Mouse (Mus musculus) MEL (cell line): ENCODE data around the gene Kif3b. TPM values are rescaled to one million over a fixed set of nuclear protein-coding genes. Genes with fewer than 3 reads are reported as not detected.
"Not testable (repeated sequence)": the region's sequence is repeated elsewhere in the genome, so short reads cannot be mapped to it uniquely, and the experiment has no call there.

Experiments used
- DNase-seq: peaks from one replicate; pipeline ENCODE4 v3.0.0; 2011; ENCODE audit warnings: low read depth, low spot score
- H3K27ac ChIP-seq: 2 replicates; pipeline ENCODE4 v1.5.1; 2012; ENCODE audit warnings: low read depth, mild to moderate bottlenecking, control low read depth, low read length, moderate library complexity; ENCODE audit not compliant: control insufficient read depth
- H3K27me3 ChIP-seq, 2 experiments: fragments of 150-350 bp in 1 of 2; sonication (generic) in 1 of 2; 2 replicates each; pipeline ENCODE4 v1.6.1; 2012; ENCODE audit warnings: low read length in 2 of 2, mild to moderate bottlenecking in 2 of 2, improper control_type of control experiment in 1 of 2, moderate library complexity in 1 of 2; ENCODE audit not compliant: insufficient read depth in 2 of 2, control insufficient read depth in 1 of 2
- H3K36me3 ChIP-seq, 2 experiments: 2 replicates each; pipeline ENCODE4 v1.6.1; 2012 to 2014; ENCODE audit warnings: low read length in 2 of 2, improper control_type of control experiment in 1 of 2, inconsistent platforms in 1 of 2, mild to moderate bottlenecking in 1 of 2; ENCODE audit not compliant: insufficient read depth in 2 of 2, control insufficient read depth in 1 of 2
- H3K4me1 ChIP-seq, 2 experiments: fragments of 150-350 bp in 1 of 2; sonication (generic) in 1 of 2; 2 replicates each; pipeline ENCODE4 v1.6.1; 2012; ENCODE audit warnings: low read length in 2 of 2, improper control_type of control experiment in 1 of 2, mild to moderate bottlenecking in 1 of 2; ENCODE audit not compliant: insufficient read depth in 2 of 2, control insufficient read depth in 1 of 2
- H3K4me3 ChIP-seq, 2 experiments: fragments of 150-350 bp in 1 of 2; sonication (generic) in 1 of 2; 2 replicates each; pipeline ENCODE4 v1.5.1; 2012; ENCODE audit warnings: low read depth in 2 of 2, low read length in 2 of 2, mild to moderate bottlenecking in 2 of 2, moderate library complexity in 2 of 2, control low read depth in 1 of 2, improper control_type of control experiment in 1 of 2; ENCODE audit not compliant: control insufficient read depth in 1 of 2, insufficient read depth in 1 of 2
- H3K79me2 ChIP-seq: 2 replicates; pipeline ENCODE4 v1.6.1; 2012; ENCODE audit warnings: mild to moderate bottlenecking, low read length, moderate library complexity; ENCODE audit not compliant: control insufficient read depth, poor library complexity, insufficient read depth
- H3K9ac ChIP-seq: 2 replicates; pipeline ENCODE4 v1.6.1; 2012; ENCODE audit warnings: low read depth, mild to moderate bottlenecking, control low read depth, low read length, moderate library complexity; ENCODE audit not compliant: control insufficient read depth, poor library complexity, severe bottlenecking
- H3K9me3 ChIP-seq: fragments of 150-350 bp; sonication (generic); replicated peaks from 2 replicates; pipeline ENCODE4 v1.6.1; 2012; ENCODE audit warnings: mild to moderate bottlenecking, low read length, improper control_type of control experiment, moderate library complexity; ENCODE audit not compliant: insufficient read depth
- CHD1 ChIP-seq: IDR thresholded peaks from 2 replicates; pipeline ENCODE4 v1.6.1; 2012; ENCODE audit warnings: low read depth, mild to moderate bottlenecking, inconsistent platforms, low read length, improper control_type of control experiment
- CHD2 ChIP-seq: IDR thresholded peaks from 2 replicates; pipeline ENCODE4 v1.6.1; 2011; ENCODE audit warnings: low read length, improper control_type of control experiment
- CTCF ChIP-seq, 3 experiments: IDR thresholded peaks in 2 of 3; conservative IDR thresholded peaks in 1 of 3; 2 replicates each; pipeline ENCODE4 v1.5.1; 2011 to 2012; ENCODE audit warnings: low read length in 3 of 3, low read depth in 2 of 3, mild to moderate bottlenecking in 2 of 3, improper control_type of control experiment in 1 of 3, inconsistent platforms in 1 of 3, mixed read lengths in 1 of 3, moderate library complexity in 1 of 3; ENCODE audit not compliant: control insufficient read depth in 1 of 3, insufficient read depth in 1 of 3, poor library complexity in 1 of 3, severe bottlenecking in 1 of 3
- E2F4 ChIP-seq: IDR thresholded peaks from 2 replicates; pipeline ENCODE4 v1.6.1; 2011; ENCODE audit warnings: low read depth, low read length, improper control_type of control experiment, borderline replicate concordance
- EP300 ChIP-seq, 2 experiments: IDR thresholded peaks; 2 replicates each; pipeline ENCODE4 v1.6.1; 2011; ENCODE audit warnings: improper control_type of control experiment in 2 of 2, low read length in 2 of 2, low read depth in 1 of 2, mild to moderate bottlenecking in 1 of 2
- ETS1 ChIP-seq: IDR thresholded peaks from 2 replicates; pipeline ENCODE4 v1.6.1; 2012; ENCODE audit warnings: low read depth, mild to moderate bottlenecking, inconsistent platforms, low read length, improper control_type of control experiment, moderate library complexity
- GABPA ChIP-seq: IDR thresholded peaks from 2 replicates; pipeline ENCODE4 v1.6.1; 2012; ENCODE audit warnings: low read depth, mild to moderate bottlenecking, inconsistent platforms, low read length, improper control_type of control experiment, moderate library complexity
- KAT2A ChIP-seq: conservative IDR thresholded peaks from 2 replicates; pipeline ENCODE4 v1.6.1; 2012; ENCODE audit warnings: low read depth, low read length, improper control_type of control experiment, inconsistent platforms
- MAFK ChIP-seq: IDR thresholded peaks from 2 replicates; pipeline ENCODE4 v1.6.1; 2011; ENCODE audit warnings: low read depth, mild to moderate bottlenecking, low read length, improper control_type of control experiment, borderline replicate concordance
- MAX ChIP-seq: IDR thresholded peaks from 2 replicates; pipeline ENCODE4 v1.6.1; 2011; ENCODE audit warnings: low read length, improper control_type of control experiment
- MXI1 ChIP-seq: IDR thresholded peaks from 2 replicates; pipeline ENCODE4 v1.6.1; 2011; ENCODE audit warnings: mild to moderate bottlenecking, low read depth, low read length, improper control_type of control experiment
- MYB ChIP-seq: IDR thresholded peaks from 2 replicates; pipeline ENCODE4 v1.6.1; 2011; ENCODE audit warnings: mild to moderate bottlenecking, low read depth, low read length, improper control_type of control experiment
- POLR2A ChIP-seq, 2 experiments: IDR thresholded peaks; 2 replicates each; pipeline ENCODE4 v1.6.1; 2011 to 2012; ENCODE audit warnings: low read length in 2 of 2, mild to moderate bottlenecking in 2 of 2, control low read depth in 1 of 2, improper control_type of control experiment in 1 of 2, low read depth in 1 of 2, moderate library complexity in 1 of 2; ENCODE audit not compliant: control insufficient read depth in 1 of 2, insufficient read depth in 1 of 2, poor library complexity in 1 of 2
- POLR2AphosphoS5 ChIP-seq: IDR thresholded peaks from 2 replicates; pipeline ENCODE4 v1.6.1; 2012; ENCODE audit warnings: low read depth, borderline replicate concordance, mild to moderate bottlenecking, inconsistent platforms, low read length, moderate library complexity, mixed read lengths
- SIN3A ChIP-seq: IDR thresholded peaks from 2 replicates; pipeline ENCODE4 v1.6.1; 2012; ENCODE audit warnings: low read length, improper control_type of control experiment, inconsistent platforms
- TAL1 ChIP-seq: IDR thresholded peaks from 2 replicates; pipeline ENCODE4 v1.6.1; 2012; ENCODE audit warnings: mild to moderate bottlenecking, inconsistent platforms, low read length, moderate library complexity, mixed read lengths
- TBP ChIP-seq: IDR thresholded peaks from 2 replicates; pipeline ENCODE4 v1.8.0; 2011; ENCODE audit warnings: low read depth, low read length, improper control_type of control experiment
- TCF12 ChIP-seq: IDR thresholded peaks from 2 replicates; pipeline ENCODE4 v1.6.1; 2014; ENCODE audit warnings: low read depth, mild to moderate bottlenecking, inconsistent platforms, low read length, improper control_type of control experiment, moderate library complexity
- USF1 ChIP-seq: IDR thresholded peaks from 2 replicates; pipeline ENCODE4 v1.6.1; 2014; ENCODE audit warnings: low read depth, mild to moderate bottlenecking, inconsistent platforms, low read length, improper control_type of control experiment, moderate library complexity
- ZKSCAN1 ChIP-seq: IDR thresholded peaks from 2 replicates; pipeline ENCODE4 v1.6.1; 2012; ENCODE audit warnings: low read depth, mild to moderate bottlenecking, inconsistent platforms, low read length, improper control_type of control experiment, moderate library complexity
- ZMIZ1 ChIP-seq: IDR thresholded peaks from 2 replicates; pipeline ENCODE4 v1.6.1; 2012; ENCODE audit warnings: low read depth, mild to moderate bottlenecking, inconsistent platforms, low read length, improper control_type of control experiment, moderate library complexity
- ZNF384 ChIP-seq: IDR thresholded peaks from 2 replicates; pipeline ENCODE4 v1.6.1; 2012; ENCODE audit warnings: low read depth, mild to moderate bottlenecking, inconsistent platforms, low read length, improper control_type of control experiment
- polyA plus RNA-seq, 2 experiments: library from polyadenylated mRNA; stranded (reverse) in 1 of 2; unstranded in 1 of 2; fragments of >175 nt in 1 of 2; fragments of >200 nt in 1 of 2; gene quantifications; 2 replicates each; pipeline versions ENCODE4 v1.2.1 to v1.2.4; 2012; ENCODE audit warnings: low replicate concordance in 2 of 2, low read depth in 1 of 2; ENCODE audit not compliant: insufficient read length in 2 of 2, insufficient read depth in 1 of 2, missing spikeins in 1 of 2
- total RNA-seq: library from RNA; depleted of rRNA; stranded (reverse); fragments of 300-350 nt; gene quantifications from 2 replicates; pipeline ENCODE4 v1.2.3, GENCODE M21; 2012

The Kif3b gene
- total and polyA plus RNA-seq, 3 experiments, result 11.0 to 34.2 (median 17.9) TPM

DNA sequence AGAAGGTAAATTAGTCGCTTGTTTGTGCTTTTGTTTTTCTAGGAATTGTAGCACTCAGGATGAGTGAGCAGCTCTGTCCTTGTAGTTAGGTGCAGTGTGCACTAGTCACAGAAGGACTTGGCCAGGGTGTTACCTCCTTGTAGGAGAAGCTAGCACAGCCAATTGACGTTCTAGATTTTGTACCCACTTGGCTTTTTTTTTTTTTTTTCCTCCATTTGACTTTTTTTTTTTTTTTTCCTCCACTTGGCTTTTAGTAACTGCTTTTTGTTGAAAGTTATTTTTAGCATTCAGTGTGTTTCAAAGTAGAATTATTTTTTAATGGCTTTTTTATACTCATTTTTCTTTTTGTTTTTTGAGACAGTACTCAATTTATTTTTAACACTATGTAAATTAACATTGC lies 63.4 kb downstream of the Kif3b start:
- Histone ChIP-seq H3K36me3 (peaks cover 21 to 39% of the 10 kb centered on the region in 2 experiments), H3K27ac (no peak overlapping the region), H3K9ac (no peak overlapping the region), H3K4me1 (peaks cover 9 to 12% of the 10 kb centered on the region in 2 experiments), H3K4me3 (no peak overlapping the region), H3K27me3 (no peaks in the 10 kb centered on the region), H3K9me3 (no peaks in the 10 kb centered on the region), H3K79me2 (peaks cover 13% of the 10 kb centered on the region)
- DNase-seq, result no peak
- TF ChIP-seq EP300 (IDR thresholded peaks at IDR 0.05; ENCODE audit: low read depth in 1 of 2, low read length in 2 of 2) (no peak), MYB (no peak), KAT2A (no peak), CTCF (IDR thresholded peaks at IDR 0.05 in 2 of 3, conservative IDR thresholded peaks at IDR 0.05 in 1 of 3; ENCODE audit: control insufficient read depth in 1 of 3, insufficient read depth in 1 of 3, low read depth in 2 of 3, low read length in 3 of 3, poor library complexity in 1 of 3, severe bottlenecking in 1 of 3) (no peak)

GRCm38 (mm10) chr2:153356784-153357183 lies 65.6 kb downstream of the Kif3b start:
- peaks cover 8% of the 10 kb centered on the region for H3K79me2 ChIP-seq
- no peak overlapping the region for H3K9ac ChIP-seq
- no peaks in the 10 kb centered on the region for H3K9me3 ChIP-seq
- no peaks in the 10 kb centered on the region for H3K27me3 ChIP-seq
- no peak for TF ChIP-seq POLR2AphosphoS5
- TF ChIP-seq MXI1, result no peak
- no peak for TF ChIP-seq ZMIZ1
- no peak for TF ChIP-seq TAL1
- no peak for TF ChIP-seq POLR2A (IDR thresholded peaks at IDR 0.05; ENCODE audit: control insufficient read depth in 1 of 2, insufficient read depth in 1 of 2, low read depth in 1 of 2, low read length in 2 of 2, poor library complexity in 1 of 2)
- no peak for TF ChIP-seq MAX
- no peak for TF ChIP-seq CHD2
- TF ChIP-seq USF1, result no peak
- no peak for TF ChIP-seq E2F4
- no peak for DNase-seq
- no peak overlapping the region for H3K27ac ChIP-seq
- peaks cover 15 to 39% of the 10 kb centered on the region in 2 experiments for H3K36me3 ChIP-seq
- H3K4me3 ChIP-seq, result no peak overlapping the region
- H3K4me1 ChIP-seq, result peaks cover 2 to 3% of the 10 kb centered on the region in 2 experiments; a peak in 3 of 4 replicates

GRCm38 (mm10) chr2:153361101-153361710 lies 70.0 kb downstream of the Kif3b start:
- peak; percentile 43 for DNase-seq
- H3K9ac ChIP-seq, result no peak overlapping the region
- no peaks in the 10 kb centered on the region for H3K9me3 ChIP-seq
- no peak overlapping the region; the same call in 1 of the 2 replicates for H3K27ac ChIP-seq
- H3K36me3 ChIP-seq, result peaks cover 10 to 34% of the 10 kb centered on the region in 2 experiments
- H3K4me1 ChIP-seq, result peaks cover 2 to 3% of the 10 kb centered on the region in 2 experiments; a peak in 3 of 4 replicates
- no peak overlapping the region for H3K4me3 ChIP-seq
- no peaks in the 10 kb centered on the region for H3K27me3 ChIP-seq
- 0 out of 2 replicates have a peak, but pooled peaks cover under 1% of the 10 kb centered on the region for H3K79me2 ChIP-seq
- TF ChIP-seq CHD1, result no peak
- TF ChIP-seq ETS1, result peak; percentile 69
- TF ChIP-seq ZKSCAN1, result no peak
- no peak for TF ChIP-seq TBP
- TF ChIP-seq TCF12, result peak; percentile 38; the same call in 1 of the 2 replicates
- 0 out of 2 replicates have a peak, but pooled peaks have one; percentile 23 for TF ChIP-seq ZNF384
- TF ChIP-seq EP300 (IDR thresholded peaks at IDR 0.05; ENCODE audit: low read depth in 1 of 2, low read length in 2 of 2), result peak; percentile 14 to 62; a peak in 2 of 4 replicates
- TF ChIP-seq USF1, result peak; percentile 55; the same call in 1 of the 2 replicates
- 0 out of 2 replicates have a peak, but pooled peaks have one; percentile 33 for TF ChIP-seq SIN3A
- TF ChIP-seq GABPA, result peak; percentile 61; the same call in 1 of the 2 replicates
- peak; percentile 75; the same call in 1 of the 2 replicates for TF ChIP-seq MAFK
- no peak for TF ChIP-seq POLR2AphosphoS5

- H3K9me3 ChIP-seq, H3K4me3 ChIP-seq, DNase-seq, H3K9ac ChIP-seq, H3K27me3 ChIP-seq, H3K4me1 ChIP-seq, H3K27ac ChIP-seq, H3K79me2 ChIP-seq: not testable (repeated sequence)
- peaks cover 7 to 25% of the 10 kb centered on the region in 2 experiments for H3K36me3 ChIP-seq
Measured at GRCm38 (mm10) chr2:153364531-153364930, 73.3 kb downstream of the Kif3b start.
